Mouse (Mus musculus) B cell, adult 67 days (primary cell): ENCODE results near the gene Mitf. TPM values are rescaled to one million over a fixed set of nuclear protein-coding genes. Genes with fewer than 3 reads are reported as not detected.

Experiments used
- total RNA-seq, 2 experiments: library from RNA; stranded (reverse); gene quantifications; 4 replicates each; pipeline ENCODE4 v1.2.4; 2023

The Mitf gene
- 1 to 10 TPM; 1.8 to 1.9 TPM for total RNA-seq

GRCm38 (mm10) chr6:97806781-97807743, at the start of gene Mitf:
TSS of gene Mitf (plus strand) at chr6:97807052.

Other genes with a start within 250 kb of the Mitf start
- 1 to 10 TPM in 1 of 2 experiments, under 1 TPM in 1; 0.30 to 3.1 TPM for gene Frmd4b, start 189.5 kb upstream of the Mitf start, total RNA-seq